Mouse (Mus musculus): ENCODE results near the gene Dbr1. TPM values are rescaled to one million over a fixed set of nuclear protein-coding genes. Genes with fewer than 3 reads are reported as not detected.
A peak's percentile ranks its signal among the peaks of the same experiment; 100 is the strongest.

Gene Dbr1
- total RNA-seq, 2 experiments from 2014 or later = 4.9 to 5.3 TPM

DNA sequence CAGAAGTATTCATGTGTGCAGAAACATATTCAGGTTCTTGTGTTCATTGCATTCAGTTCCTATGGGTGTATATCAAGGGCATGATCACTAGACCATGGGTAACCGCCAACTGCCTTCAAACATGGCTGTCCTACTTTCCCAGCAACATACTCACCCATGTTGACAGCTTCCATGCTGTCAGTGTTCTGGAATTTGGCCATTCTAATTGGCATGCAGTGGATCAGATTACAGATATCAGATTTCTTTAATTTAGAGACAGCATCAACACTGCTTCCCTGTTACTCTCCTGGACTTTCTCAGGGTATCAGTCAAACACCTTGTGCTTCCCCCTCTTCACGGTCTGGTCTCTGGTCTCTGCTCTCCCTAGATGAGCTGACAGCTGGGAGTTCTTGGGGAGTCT lies 28.0 kb downstream of the Dbr1 start:
- no peak for DNase-seq
- intact Hi-C loops (cut with DNase I) = no loop called here

DNA sequence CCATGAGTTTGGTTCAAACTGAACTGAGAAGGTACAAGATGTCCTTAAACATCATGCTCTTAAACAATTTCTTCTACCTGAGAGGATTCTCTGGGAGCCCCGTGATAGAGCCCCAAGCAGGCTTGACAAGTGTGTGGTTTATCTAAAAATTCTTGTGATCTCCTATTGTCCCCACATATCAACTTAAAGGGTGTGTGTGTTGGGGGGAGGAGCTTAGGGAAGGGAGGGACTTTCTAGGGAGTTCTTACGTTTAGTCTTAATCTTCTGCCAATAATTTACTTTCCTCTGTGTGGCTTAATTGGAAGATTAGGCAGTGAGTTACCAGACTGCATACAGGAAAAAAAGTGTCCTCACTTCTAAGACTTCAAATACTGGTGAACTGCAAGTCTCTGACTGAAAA lies 36.6 kb downstream of the Dbr1 start, which contains the start of gene A4gnt:
Gene A4gnt (plus strand): TSS at position 301 of the 400 bp plus-strand sequence.
- DNase-seq = no peak
- intact Hi-C loops (cut with DNase I) = no loop called here

DNA sequence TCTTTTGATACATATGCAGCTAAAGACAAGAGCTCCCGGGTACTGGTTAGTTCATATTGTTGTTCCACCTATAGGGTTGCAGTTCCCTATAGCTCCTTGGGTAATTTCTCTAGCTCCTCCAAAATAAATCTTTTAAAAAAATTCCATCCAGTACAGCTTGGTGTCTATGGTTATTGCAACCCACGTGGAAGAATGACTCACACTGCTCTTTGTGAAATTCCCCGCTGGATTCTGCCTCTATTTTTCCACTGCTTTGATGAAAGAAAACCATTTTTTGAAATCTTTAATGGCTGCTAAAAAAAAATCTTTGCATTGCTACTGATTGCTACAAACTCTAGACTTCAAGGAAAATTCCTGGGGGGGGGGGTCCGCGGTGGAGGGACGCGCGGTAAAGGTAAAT lies 44.1 kb downstream of the Dbr1 start:
- DNase-seq = no peak
- intact Hi-C loops (cut with DNase I) = no loop called here

GRCm38 (mm10) chr9:99620196-99620595 lies 44.6 kb downstream of the Dbr1 start:
- intact Hi-C loops (cut with DNase I) = no loop called here
- DNase-seq = no peak

- intact Hi-C loops (cut with DNase I) = no loop called here
- no peak for DNase-seq
Measured at GRCm38 (mm10) chr9:99622034-99622433, 46.4 kb downstream of the Dbr1 start.

DNA sequence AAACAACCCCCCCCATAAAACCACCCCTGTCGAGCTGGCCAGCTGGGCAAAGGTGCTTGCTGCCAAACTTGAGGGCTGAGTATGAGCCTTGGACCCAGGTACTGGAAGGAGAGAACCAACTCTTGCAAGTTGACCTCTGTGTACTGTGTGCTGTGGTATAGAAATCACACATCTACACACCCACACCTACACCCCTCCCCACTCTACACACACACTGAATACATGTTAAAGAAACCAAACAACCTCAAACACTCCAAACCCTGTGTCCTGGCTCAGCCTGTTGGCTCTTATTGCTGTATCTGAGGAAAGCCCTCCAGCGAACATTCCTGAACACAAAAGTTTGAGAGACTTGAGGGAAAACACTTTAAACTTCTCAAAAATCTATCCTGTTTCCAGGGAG lies 47.4 kb downstream of the Dbr1 start:
- intact Hi-C loops (cut with DNase I) = no loop called here
- no peak for DNase-seq

GRCm38 (mm10) chr9:99624117-99624516 lies 48.5 kb downstream of the Dbr1 start:
- intact Hi-C loops (cut with DNase I) = no loop called here
- peak in 1 of 2 experiments; percentile 2 for DNase-seq

DNA sequence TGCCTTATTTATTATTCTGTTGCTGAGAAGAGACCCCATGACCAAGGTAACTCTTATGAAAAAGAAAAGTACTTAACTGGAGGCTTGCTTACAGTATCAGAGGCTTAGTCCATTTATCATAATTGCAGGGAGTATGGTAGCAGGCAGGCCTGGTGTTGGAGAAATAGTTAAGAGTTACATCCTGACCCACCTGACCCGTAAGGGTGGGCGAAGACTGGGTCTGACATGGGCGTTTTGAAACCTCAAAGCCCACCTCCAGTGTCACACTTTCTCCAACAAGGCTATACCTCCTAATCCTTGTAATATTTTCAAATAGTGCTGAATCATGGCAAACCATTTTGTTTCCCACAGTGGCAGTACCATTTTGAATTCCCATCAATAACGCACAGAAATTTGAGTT lies 53.0 kb downstream of the Dbr1 start:
- DNase-seq = no peak
- intact Hi-C loops (cut with DNase I) = no loop called here

- intact Hi-C loops (cut with DNase I) = no loop called here
- peak; percentile 58 to 70 for DNase-seq
Measured at GRCm38 (mm10) chr9:99629281-99630011, 53.8 kb downstream of the Dbr1 start, which contains the start of gene Dzip1l. Gene Dzip1l, plus strand, starts transcription at chr9:99629496.

- peak in 1 of 2 experiments; percentile 8 for DNase-seq
- intact Hi-C loops (cut with DNase I) = no loop called here
Measured at GRCm38 (mm10) chr9:99630071-99630470, 54.5 kb downstream of the Dbr1 start.

DNA sequence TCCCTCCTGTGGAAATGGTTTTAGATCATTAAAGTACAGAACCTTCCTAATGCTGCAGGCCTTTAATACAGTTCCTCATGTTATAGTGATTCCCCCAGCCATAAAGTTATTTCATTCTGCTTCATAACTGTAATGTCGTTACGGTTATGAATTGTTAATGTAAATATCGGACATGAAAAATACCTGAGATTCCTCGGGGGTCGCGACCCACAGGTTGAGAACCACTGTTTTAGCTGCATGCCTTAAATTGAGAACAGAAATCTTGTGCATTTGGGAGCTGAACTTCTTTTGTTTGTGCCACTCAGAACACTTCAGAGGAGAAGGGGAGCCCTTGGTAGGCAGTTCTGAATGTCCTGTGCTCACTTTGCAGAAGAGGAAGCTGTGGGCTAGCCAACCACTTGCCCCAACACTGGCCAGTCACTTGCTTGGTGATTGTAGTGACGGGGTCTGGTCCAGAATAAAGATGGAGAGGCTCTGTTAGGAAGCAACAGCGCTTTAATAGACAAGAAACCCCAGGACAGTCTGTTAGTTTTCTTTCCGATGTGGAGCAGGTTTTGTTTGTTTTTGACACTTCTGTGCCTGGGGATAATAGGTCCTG lies 55.0 kb downstream of the Dbr1 start:
- intact Hi-C loops (cut with DNase I) = no loop called here
- no peak for DNase-seq

- intact Hi-C loops (cut with DNase I) = no loop called here
- DNase-seq = no peak
Measured at GRCm38 (mm10) chr9:99631781-99632180, 56.2 kb downstream of the Dbr1 start.

DNA sequence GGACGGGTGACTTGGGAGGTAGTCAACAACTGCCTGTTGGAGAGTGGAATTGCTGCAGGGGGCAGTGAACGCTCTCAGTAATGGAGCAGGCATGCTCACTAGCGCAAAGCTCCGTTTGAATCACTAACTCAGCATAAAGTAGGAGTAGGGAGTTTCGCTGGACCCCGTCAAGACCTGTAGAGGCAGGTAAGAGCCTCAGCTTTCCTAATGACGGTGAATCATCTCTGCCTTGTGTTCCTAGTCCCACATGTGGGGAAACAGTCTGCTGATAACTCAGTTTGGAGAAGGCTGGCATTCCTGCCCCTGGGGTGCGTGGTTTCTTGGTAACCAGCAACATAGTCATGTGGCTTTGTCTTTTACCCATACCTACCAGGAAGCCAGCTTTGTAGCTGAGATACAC lies 56.7 kb downstream of the Dbr1 start:
- intact Hi-C loops (cut with DNase I) = no loop called here
- DNase-seq = no peak

Other genes starting within 250 kb of the Dbr1 start
- gene Esyt3, start 217.2 kb upstream of the Dbr1 start, total RNA-seq (2021) = under 1 TPM; 0.30 to 0.69 TPM
- gene Mras, start 138.4 kb upstream of the Dbr1 start, total RNA-seq (2021) = 1 to 10 TPM; 5.2 to 6.5 TPM
- not detected for gene Nme9, start 124.3 kb upstream of the Dbr1 start, total RNA-seq (2021)
- gene Armc8, start 6.9 kb upstream of the Dbr1 start, total RNA-seq (2021) = 10 to 100 TPM; 18.9 to 19.4 TPM
- not detected for gene A4gnt, start 36.7 kb downstream of the Dbr1 start, total RNA-seq (2021)
- 1 to 10 TPM; 3.6 to 5.8 TPM for gene Dzip1l, start 53.7 kb downstream of the Dbr1 start, total RNA-seq (2021)
- gene Cldn18, start 141.5 kb downstream of the Dbr1 start, total RNA-seq (2021) = not detected

All from heart, postnatal 36 days (tissue).